Mouse (Mus musculus) limb, embryonic 11.5 days (tissue): ENCODE data around the gene Kcnb1. TPM values are rescaled to one million over a fixed set of nuclear protein-coding genes. Genes with fewer than 3 reads are reported as not detected.

ENCODE experiments used
- ATAC-seq: fragments of 200-750 bp; cut with Nextera tagmentation; 2 replicates; pipeline ENCODE4 v1.8.0; 2017; ENCODE audit warnings: low read depth; ENCODE audit not compliant: insufficient number of reproducible peaks, low FRiP score, low TSS enrichment
- DNase-seq: peaks from one replicate; pipeline ENCODE4 v3.0.0-alpha.2; 2015; ENCODE audit warnings: low spot score
- H3K27ac ChIP-seq: fragments of 300-500 bp; sonication (generic); replicated peaks from 2 replicates; pipeline ENCODE4 v1.5.1; 2014; ENCODE audit warnings: low read depth, mild to moderate bottlenecking, low read length
- H3K27me3 ChIP-seq: fragments of 300-500 bp; sonication (generic); 2 replicates; pipeline ENCODE4 v1.6.1; 2014; ENCODE audit warnings: mild to moderate bottlenecking, low read length, mixed read lengths; ENCODE audit not compliant: control insufficient read depth, insufficient read depth
- H3K36me3 ChIP-seq: fragments of 300-500 bp; sonication (generic); 2 replicates; pipeline ENCODE4 v1.6.1; 2014; ENCODE audit warnings: mild to moderate bottlenecking, low read length, moderate library complexity, mixed read lengths; ENCODE audit not compliant: control insufficient read depth, insufficient read depth
- H3K4me1 ChIP-seq: fragments of 300-500 bp; sonication (generic); 2 replicates; pipeline ENCODE4 v1.6.1; 2014; ENCODE audit warnings: low read length, mixed read lengths; ENCODE audit not compliant: control insufficient read depth, insufficient read depth
- H3K4me2 ChIP-seq: fragments of 300-500 bp; sonication (generic); 2 replicates; pipeline ENCODE4 v1.6.1; 2014; ENCODE audit warnings: low read depth, mild to moderate bottlenecking, moderate library complexity; ENCODE audit not compliant: severe bottlenecking
- H3K4me3 ChIP-seq: fragments of 300-500 bp; sonication (generic); 2 replicates; pipeline ENCODE4 v1.5.1; 2014; ENCODE audit warnings: low read depth, low read length
- H3K9ac ChIP-seq: fragments of 300-500 bp; sonication (generic); 2 replicates; pipeline ENCODE4 v1.6.1; 2014; ENCODE audit warnings: mild to moderate bottlenecking, low read length
- H3K9me3 ChIP-seq: fragments of 300-500 bp; sonication (generic); 2 replicates; pipeline ENCODE4 v1.6.1; 2016; ENCODE audit warnings: low read length; ENCODE audit not compliant: control insufficient read depth
- WGBS: fragments of 180-500 bp; shearing (Covaris S2); extraction: QIAGEN DNeasy Blood & Tissue Kit; methylation state at CpG from one replicate; pipeline ENCODE4 v1.1.7; 2014; 5-methylcytosine and 5-hydroxymethylcytosine counted together
- polyA plus RNA-seq: library from polyadenylated mRNA; unstranded; fragments of >200 nt; fragmentation: Nextera tagmentation; extraction: Ambion mirVana; gene quantifications from 2 replicates; pipeline ENCODE4 v1.2.1, GENCODE M21; 2014

Gene Kcnb1
- polyA plus RNA-seq, 1 experiment from 2014 or later: 0.29 TPM

GRCm38 (mm10) chr2:167186003-167186402 is 4.0 kb downstream of the Kcnb1 start:
- Histone ChIP-seq H3K9me3 (no peaks in the 10 kb centered on the region), H3K4me2 (no peak overlapping the region), H3K4me3 (no peak overlapping the region), H3K27ac (no peak overlapping the region), H3K27me3 (peaks cover 48% of the 10 kb centered on the region), H3K4me1 (peaks cover 9% of the 10 kb centered on the region), H3K9ac (no peak overlapping the region), H3K36me3 (no peaks in the 10 kb centered on the region)
- WGBS: 59% methylated on average over 13 of the region's 13 CpGs
- ATAC-seq: no peak
- no peak for DNase-seq

GRCm38 (mm10) chr2:167185432-167185831 is 4.5 kb downstream of the Kcnb1 start:
- DNase-seq (no peak), ATAC-seq (no peak)
- H3K9ac ChIP-seq: no peak overlapping the region
- H3K36me3 ChIP-seq: no peaks in the 10 kb centered on the region
- WGBS: 80% methylated on average over 2 of the region's 2 CpGs
- H3K9me3 ChIP-seq: no peaks in the 10 kb centered on the region
- H3K4me1 ChIP-seq: peaks cover 9% of the 10 kb centered on the region
- H3K4me2 ChIP-seq: no peak overlapping the region
- no peak overlapping the region for H3K4me3 ChIP-seq
- no peak overlapping the region for H3K27ac ChIP-seq
- H3K27me3 ChIP-seq: peaks cover 42% of the 10 kb centered on the region

- Histone ChIP-seq H3K9me3 (no peaks in the 10 kb centered on the region), H3K4me2 (no peak overlapping the region), H3K4me3 (no peak overlapping the region), H3K36me3 (no peaks in the 10 kb centered on the region), H3K9ac (no peak overlapping the region), H3K4me1 (no peaks in the 10 kb centered on the region), H3K27ac (no peak overlapping the region), H3K27me3 (peaks cover 9% of the 10 kb centered on the region; the same call in 1 of the 2 replicates)
- no peak for ATAC-seq
- 82% methylated on average over 14 of the region's 14 CpGs for WGBS
- DNase-seq: no peak
Observed at GRCm38 (mm10) chr2:167181662-167182389, 8.1 kb downstream of the Kcnb1 start.

GRCm38 (mm10) chr2:167181096-167181495 is 8.9 kb downstream of the Kcnb1 start:
- WGBS: 74% methylated on average over 8 of the region's 8 CpGs
- ATAC-seq: no peak
- no peaks in the 10 kb centered on the region for H3K4me1 ChIP-seq
- no peak overlapping the region for H3K27ac ChIP-seq
- H3K9ac ChIP-seq: no peak overlapping the region
- H3K27me3 ChIP-seq: peaks cover 5% of the 10 kb centered on the region; the same call in 1 of the 2 replicates
- no peak for DNase-seq
- H3K9me3 ChIP-seq: no peaks in the 10 kb centered on the region
- no peaks in the 10 kb centered on the region for H3K36me3 ChIP-seq
- no peak overlapping the region for H3K4me2 ChIP-seq
- no peak overlapping the region for H3K4me3 ChIP-seq

- H3K27me3 ChIP-seq: no peaks in the 10 kb centered on the region
- 88% methylated on average over 10 of the region's 10 CpGs for WGBS
- no peak overlapping the region for H3K4me3 ChIP-seq
- DNase-seq (no peak), ATAC-seq (no peak)
- no peaks in the 10 kb centered on the region for H3K36me3 ChIP-seq
- no peaks in the 10 kb centered on the region for H3K9me3 ChIP-seq
- no peak overlapping the region for H3K4me2 ChIP-seq
- H3K9ac ChIP-seq: no peak overlapping the region
- H3K27ac ChIP-seq: no peak overlapping the region
- H3K4me1 ChIP-seq: no peaks in the 10 kb centered on the region
Observed at GRCm38 (mm10) chr2:167179301-167179700, 10.7 kb downstream of the Kcnb1 start.

GRCm38 (mm10) chr2:167177231-167177641 is 12.7 kb downstream of the Kcnb1 start:
- no peak for ATAC-seq
- Histone ChIP-seq H3K27ac (no peak overlapping the region), H3K9me3 (no peaks in the 10 kb centered on the region), H3K4me1 (no peaks in the 10 kb centered on the region), H3K4me3 (no peak overlapping the region), H3K36me3 (no peaks in the 10 kb centered on the region), H3K9ac (no peak overlapping the region), H3K27me3 (no peaks in the 10 kb centered on the region), H3K4me2 (no peak overlapping the region)
- DNase-seq: no peak
- 74% methylated on average over 10 of the region's 10 CpGs for WGBS

- no peaks in the 10 kb centered on the region for H3K27me3 ChIP-seq
- H3K9ac ChIP-seq: no peak overlapping the region
- H3K36me3 ChIP-seq: no peaks in the 10 kb centered on the region
- H3K4me1 ChIP-seq: no peaks in the 10 kb centered on the region
- 86% methylated on average over 6 of the region's 6 CpGs for WGBS
- no peak overlapping the region for H3K4me3 ChIP-seq
- DNase-seq (no peak), ATAC-seq (no peak)
- no peak overlapping the region for H3K4me2 ChIP-seq
- no peak overlapping the region for H3K27ac ChIP-seq
- no peaks in the 10 kb centered on the region for H3K9me3 ChIP-seq
Observed at GRCm38 (mm10) chr2:167175284-167175683, 14.7 kb downstream of the Kcnb1 start.

GRCm38 (mm10) chr2:167173051-167173875 is 16.7 kb downstream of the Kcnb1 start:
- H3K4me3 ChIP-seq: no peak overlapping the region
- no peaks in the 10 kb centered on the region for H3K36me3 ChIP-seq
- H3K4me2 ChIP-seq: no peak overlapping the region
- ATAC-seq (no peak), DNase-seq (no peak)
- H3K9ac ChIP-seq: no peak overlapping the region
- 81% methylated on average over 5 of the region's 5 CpGs for WGBS
- no peaks in the 10 kb centered on the region for H3K9me3 ChIP-seq
- H3K4me1 ChIP-seq: 0 out of 2 replicates have a peak, but pooled peaks cover 2% of the 10 kb centered on the region
- H3K27me3 ChIP-seq: no peaks in the 10 kb centered on the region
- no peak overlapping the region for H3K27ac ChIP-seq
